Mouse (Mus musculus) liver, embryonic 12.5 days (tissue): ENCODE measurements around the gene Rec114. TPM values are rescaled to one million over a fixed set of nuclear protein-coding genes. Genes with fewer than 3 reads are reported as not detected.

Source experiments
- ATAC-seq: fragments of 200-750 bp; cut with Nextera tagmentation; 2 replicates; pipeline ENCODE4 v1.8.0; 2017; ENCODE audit warnings: moderate number of reproducible peaks, mild to moderate bottlenecking, moderate library complexity
- H3K27ac ChIP-seq: fragments of 300-500 bp; sonication (generic); 2 replicates; pipeline ENCODE4 v1.5.1; 2016; ENCODE audit warnings: mild to moderate bottlenecking
- H3K27me3 ChIP-seq: fragments of 300-500 bp; sonication (generic); replicated peaks from 2 replicates; pipeline ENCODE4 v1.6.1; 2016; ENCODE audit warnings: mild to moderate bottlenecking, moderate library complexity
- H3K36me3 ChIP-seq: fragments of 300-500 bp; sonication (generic); 2 replicates; pipeline ENCODE4 v1.6.1; 2016; ENCODE audit warnings: mild to moderate bottlenecking, moderate library complexity
- H3K4me1 ChIP-seq: fragments of 300-500 bp; sonication (generic); 2 replicates; pipeline ENCODE4 v1.6.1; 2016
- H3K4me2 ChIP-seq: fragments of 300-500 bp; sonication (generic); 2 replicates; pipeline ENCODE4 v1.6.1; 2016; ENCODE audit warnings: mild to moderate bottlenecking, moderate library complexity
- H3K4me3 ChIP-seq: fragments of 300-500 bp; sonication (generic); 2 replicates; pipeline ENCODE4 v1.5.1; 2016; ENCODE audit warnings: mild to moderate bottlenecking, moderate library complexity
- H3K9ac ChIP-seq: fragments of 300-500 bp; sonication (generic); 2 replicates; pipeline ENCODE4 v1.6.1; 2016; ENCODE audit warnings: mild to moderate bottlenecking, moderate library complexity
- H3K9me3 ChIP-seq: fragments of 300-500 bp; sonication (generic); replicated peaks from 2 replicates; pipeline ENCODE4 v1.6.1; 2016; ENCODE audit warnings: mild to moderate bottlenecking, moderate library complexity
- WGBS: fragments of 180-500 bp; shearing (Covaris S2); methylation state at CpG from one replicate; pipeline ENCODE4 v1.1.7; 2016; ENCODE audit not compliant: insufficient replicate concordance; 5-methylcytosine and 5-hydroxymethylcytosine counted together
- polyA plus RNA-seq: library from polyadenylated mRNA; unstranded; fragments of >200 nt; fragmentation: Nextera tagmentation; extraction: Ambion mirVana; gene quantifications from 2 replicates; pipeline ENCODE4 v1.2.1, GENCODE M21; 2016

Gene Rec114
- polyA plus RNA-seq, 1 experiment from 2014 or later, result 23.5 TPM

DNA sequence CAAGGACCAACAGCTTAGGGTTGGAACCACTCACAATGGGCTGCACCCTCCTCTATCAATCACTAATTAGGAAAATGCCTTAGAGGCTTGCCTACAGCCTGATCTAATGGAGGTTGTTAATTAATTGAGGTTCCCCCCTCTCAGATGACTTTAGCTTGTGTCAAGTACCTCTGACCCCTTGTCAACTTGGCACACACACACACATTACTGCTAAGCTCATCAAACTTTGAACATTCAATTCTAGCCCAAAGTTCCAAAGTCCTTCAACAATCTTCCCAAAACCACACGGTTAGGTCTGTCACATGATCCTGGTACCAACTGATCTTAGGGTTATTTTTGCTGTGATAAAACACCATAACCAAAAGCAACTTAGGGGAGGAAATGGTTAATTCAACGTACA lies 26.9 kb downstream of the Rec114 start:
- Histone ChIP-seq H3K9ac (no peak overlapping the region), H3K36me3 (no peaks in the 10 kb centered on the region), H3K4me1 (peaks cover 47% of the 10 kb centered on the region), H3K4me2 (no peak overlapping the region), H3K4me3 (no peak overlapping the region), H3K9me3 (no peaks in the 10 kb centered on the region), H3K27ac (no peak overlapping the region), H3K27me3 (no peaks in the 10 kb centered on the region)
- WGBS, result 23% methylated on average over 2 of the region's 2 CpGs
- no peak for ATAC-seq

DNA sequence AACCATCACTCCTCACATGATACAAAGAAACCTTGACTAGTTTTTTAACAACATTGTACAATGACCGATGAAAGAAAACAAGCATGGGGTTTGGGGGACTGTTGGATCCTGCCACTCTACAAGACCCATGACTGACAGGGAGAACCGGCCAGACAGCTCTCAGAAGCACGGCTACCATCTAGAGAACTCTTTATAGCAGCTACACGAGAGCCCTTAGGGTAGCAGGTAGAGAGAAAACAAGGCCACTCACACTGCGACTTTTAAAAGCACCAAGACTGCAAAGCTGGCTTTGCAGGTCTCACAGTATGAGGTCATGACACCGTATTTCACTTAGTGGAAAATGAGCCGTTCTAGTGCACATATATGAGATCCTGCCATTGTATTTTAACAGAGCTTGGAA lies 33.1 kb downstream of the Rec114 start:
- no peaks in the 10 kb centered on the region for H3K36me3 ChIP-seq
- WGBS, result 66% methylated on average over 7 of the region's 7 CpGs
- H3K27me3 ChIP-seq, result no peaks in the 10 kb centered on the region
- no peaks in the 10 kb centered on the region for H3K9me3 ChIP-seq
- H3K27ac ChIP-seq, result no peak overlapping the region
- H3K4me3 ChIP-seq, result no peak overlapping the region
- no peak for ATAC-seq
- no peak overlapping the region for H3K4me2 ChIP-seq
- no peaks in the 10 kb centered on the region for H3K4me1 ChIP-seq
- no peak overlapping the region for H3K9ac ChIP-seq

DNA sequence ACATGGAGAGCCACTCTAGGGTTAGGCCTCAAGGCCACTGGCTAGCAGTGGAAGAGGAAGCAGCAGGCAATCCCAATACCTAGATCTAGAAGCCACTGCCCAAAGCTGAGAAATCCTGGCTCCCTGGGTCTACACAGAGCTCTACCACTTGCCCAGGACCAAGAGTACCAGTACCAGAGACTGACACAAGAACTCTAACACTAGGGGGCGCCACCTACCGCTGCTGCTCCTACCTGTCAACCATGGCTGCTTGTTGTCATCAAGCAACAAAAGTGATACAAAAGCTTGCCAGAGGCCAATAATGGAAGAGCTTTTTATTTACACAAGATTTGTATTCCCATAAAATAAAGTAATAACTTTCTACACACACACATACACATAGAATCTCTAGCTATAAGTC lies 33.8 kb downstream of the Rec114 start:
- no peak for ATAC-seq
- H3K27ac ChIP-seq, result no peak overlapping the region
- H3K9me3 ChIP-seq, result no peaks in the 10 kb centered on the region
- H3K27me3 ChIP-seq, result no peaks in the 10 kb centered on the region
- H3K36me3 ChIP-seq, result no peaks in the 10 kb centered on the region
- H3K4me3 ChIP-seq, result no peak overlapping the region
- no peak overlapping the region for H3K9ac ChIP-seq
- H3K4me2 ChIP-seq, result no peak overlapping the region
- 7% methylated on average over 2 of the region's 2 CpGs for WGBS
- no peaks in the 10 kb centered on the region for H3K4me1 ChIP-seq

DNA sequence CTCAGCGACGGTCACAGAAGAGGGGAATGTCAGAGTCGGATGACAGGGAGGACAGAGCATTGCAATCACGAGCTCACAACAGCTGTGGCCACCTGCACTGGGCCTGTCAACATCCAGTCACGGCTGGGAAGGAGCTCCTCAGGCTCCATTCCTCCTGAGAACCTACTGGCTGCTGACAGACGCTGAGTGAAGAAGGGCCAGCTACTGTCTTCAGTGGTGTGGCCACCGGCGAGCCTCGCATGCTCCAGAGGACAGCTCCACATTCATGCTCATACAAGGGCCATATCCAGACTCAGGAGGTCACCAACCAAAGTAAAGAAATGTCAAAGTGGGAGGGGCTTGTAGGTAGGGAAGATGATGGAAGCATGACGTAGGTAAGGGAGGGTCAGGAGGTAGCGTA lies 36.0 kb downstream of the Rec114 start:
- WGBS, result 75% methylated on average over 11 of the region's 11 CpGs
- no peak overlapping the region for H3K27ac ChIP-seq
- no peak overlapping the region for H3K4me3 ChIP-seq
- no peak for ATAC-seq
- no peak overlapping the region for H3K4me2 ChIP-seq
- H3K27me3 ChIP-seq, result no peaks in the 10 kb centered on the region
- H3K9me3 ChIP-seq, result no peaks in the 10 kb centered on the region
- no peak overlapping the region for H3K9ac ChIP-seq
- H3K4me1 ChIP-seq, result no peaks in the 10 kb centered on the region
- H3K36me3 ChIP-seq, result no peaks in the 10 kb centered on the region

DNA sequence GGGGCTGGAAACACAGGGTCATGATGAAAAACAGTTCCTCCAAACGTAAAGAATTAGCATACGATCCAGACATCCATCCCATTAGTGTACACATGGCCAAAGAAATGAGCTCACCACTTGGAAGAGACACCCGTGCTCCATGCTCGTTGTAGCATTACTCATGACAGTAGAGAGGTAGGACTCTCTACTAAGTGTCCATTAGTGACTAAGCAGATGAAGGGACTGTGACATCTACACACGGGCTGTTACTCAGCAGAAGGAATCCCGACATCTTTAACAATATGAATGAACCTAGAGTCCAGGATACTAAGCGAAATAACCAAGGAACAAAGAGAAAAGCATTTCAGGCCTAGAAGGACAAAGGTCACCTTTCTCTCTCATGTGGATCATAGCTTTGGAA lies 37.7 kb downstream of the Rec114 start:
- H3K27me3 ChIP-seq, result peaks cover 10% of the 10 kb centered on the region; the same call in 1 of the 2 replicates
- H3K4me2 ChIP-seq, result no peak overlapping the region
- ATAC-seq, result no peak
- H3K9ac ChIP-seq, result no peak overlapping the region
- WGBS, result 81% methylated on average over 7 of the region's 7 CpGs
- no peak overlapping the region for H3K4me3 ChIP-seq
- no peaks in the 10 kb centered on the region for H3K4me1 ChIP-seq
- H3K27ac ChIP-seq, result no peak overlapping the region
- no peaks in the 10 kb centered on the region for H3K9me3 ChIP-seq
- no peaks in the 10 kb centered on the region for H3K36me3 ChIP-seq

DNA sequence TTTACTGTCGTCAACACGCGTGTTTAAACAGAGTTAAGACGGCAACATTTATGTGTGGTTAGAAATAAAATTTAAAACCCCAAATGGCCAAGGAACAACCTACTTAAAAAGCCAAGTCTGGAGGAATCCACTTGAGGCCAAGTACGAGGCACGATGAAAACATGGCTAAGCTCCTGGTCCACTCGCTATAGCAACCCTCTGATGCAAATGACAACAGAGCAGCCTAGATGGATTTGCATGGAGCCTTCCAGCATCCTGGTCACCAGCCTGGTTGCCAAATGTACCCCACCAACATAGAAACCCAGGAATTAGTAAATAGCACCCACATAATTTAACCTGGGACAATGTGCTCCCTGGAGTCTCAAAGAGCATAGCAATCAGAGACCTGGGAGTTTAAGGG lies 40.0 kb downstream of the Rec114 start:
- Histone ChIP-seq H3K27ac (no peak overlapping the region), H3K9ac (no peak overlapping the region), H3K36me3 (no peaks in the 10 kb centered on the region), H3K4me1 (no peaks in the 10 kb centered on the region), H3K4me2 (no peak overlapping the region), H3K27me3 (peaks cover 26% of the 10 kb centered on the region; the same call in 1 of the 2 replicates), H3K9me3 (no peaks in the 10 kb centered on the region), H3K4me3 (no peak overlapping the region)
- no peak for ATAC-seq
- WGBS, result 86% methylated on average over 7 of the region's 7 CpGs

DNA sequence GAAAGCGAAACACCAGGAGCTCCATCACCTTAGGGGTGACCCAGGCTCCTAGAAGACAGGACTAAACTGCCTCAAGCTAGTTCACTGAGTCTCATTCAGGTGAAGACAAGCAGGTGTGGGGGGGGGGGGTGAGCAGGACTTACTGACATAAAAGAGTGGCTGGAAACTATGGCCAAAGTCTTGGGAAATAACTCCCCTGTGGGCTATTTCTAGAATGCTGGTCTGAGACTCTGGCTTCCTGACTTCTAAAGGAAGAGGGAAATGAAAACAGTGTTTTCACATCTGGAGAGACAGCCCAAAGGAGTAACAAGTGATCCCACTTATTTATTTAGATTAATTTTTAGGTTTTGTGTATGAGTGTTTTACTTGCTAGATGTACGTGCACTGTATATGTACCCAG lies 42.0 kb downstream of the Rec114 start:
- ATAC-seq, result no peak
- H3K4me3 ChIP-seq, result no peak overlapping the region
- no peaks in the 10 kb centered on the region for H3K36me3 ChIP-seq
- no peaks in the 10 kb centered on the region for H3K9me3 ChIP-seq
- no peak overlapping the region for H3K9ac ChIP-seq
- no peaks in the 10 kb centered on the region for H3K4me1 ChIP-seq
- H3K27ac ChIP-seq, result no peak overlapping the region
- H3K4me2 ChIP-seq, result no peak overlapping the region
- H3K27me3 ChIP-seq, result peaks cover 26% of the 10 kb centered on the region; the same call in 1 of the 2 replicates
- 84% methylated on average over 2 of the region's 2 CpGs for WGBS

DNA sequence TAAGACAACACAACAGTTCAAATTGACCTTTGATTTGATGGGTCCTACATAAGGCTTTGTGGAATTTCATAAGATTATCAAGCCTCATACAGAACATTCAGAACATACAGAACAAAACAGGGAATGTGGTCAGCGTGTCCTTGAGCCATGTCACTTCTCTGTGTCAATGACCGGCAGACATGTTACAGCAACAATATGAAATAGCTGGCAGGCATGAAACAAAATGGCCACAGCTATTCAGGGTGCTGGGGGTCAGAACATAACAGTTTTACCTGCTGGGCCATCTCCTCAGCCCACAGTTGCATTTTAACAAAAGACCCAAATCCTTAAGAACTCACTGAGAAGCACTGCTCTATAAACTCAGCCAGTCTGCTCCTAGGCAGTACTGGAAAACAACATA lies 45.3 kb downstream of the Rec114 start:
- no peak overlapping the region for H3K4me3 ChIP-seq
- no peak overlapping the region for H3K4me2 ChIP-seq
- no peaks in the 10 kb centered on the region for H3K9me3 ChIP-seq
- peaks cover 26% of the 10 kb centered on the region; the same call in 1 of the 2 replicates for H3K27me3 ChIP-seq
- H3K9ac ChIP-seq, result no peak overlapping the region
- ATAC-seq, result no peak
- H3K4me1 ChIP-seq, result no peaks in the 10 kb centered on the region
- H3K27ac ChIP-seq, result no peak overlapping the region
- 81% methylated on average over 2 of the region's 2 CpGs for WGBS
- no peaks in the 10 kb centered on the region for H3K36me3 ChIP-seq

DNA sequence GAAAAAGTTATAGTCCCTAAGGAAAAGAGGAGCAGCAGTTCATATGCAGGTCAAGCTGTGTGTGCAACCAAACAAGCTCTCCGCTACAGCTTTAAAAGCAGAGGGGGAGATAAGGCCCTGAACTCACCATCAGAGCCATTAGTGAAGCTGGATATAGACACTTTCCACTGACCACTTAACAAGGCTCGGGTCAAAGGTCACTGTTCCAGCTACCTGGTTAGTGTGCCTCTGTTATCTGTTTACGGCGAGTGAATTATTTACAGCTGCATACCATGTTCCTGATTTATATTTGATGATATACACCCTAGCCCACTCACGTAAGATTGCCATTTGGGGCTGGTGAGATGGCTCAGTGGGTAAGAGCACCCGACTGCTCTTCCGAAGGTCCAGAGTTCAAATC lies 52.3 kb downstream of the Rec114 start:
- H3K4me2 ChIP-seq, result no peak overlapping the region
- H3K27ac ChIP-seq, result no peak overlapping the region
- no peaks in the 10 kb centered on the region for H3K27me3 ChIP-seq
- H3K9me3 ChIP-seq, result no peaks in the 10 kb centered on the region
- ATAC-seq, result no peak
- no peaks in the 10 kb centered on the region for H3K4me1 ChIP-seq
- H3K36me3 ChIP-seq, result no peaks in the 10 kb centered on the region
- 75% methylated on average over 7 of the region's 7 CpGs for WGBS
- no peak overlapping the region for H3K9ac ChIP-seq
- H3K4me3 ChIP-seq, result no peak overlapping the region

DNA sequence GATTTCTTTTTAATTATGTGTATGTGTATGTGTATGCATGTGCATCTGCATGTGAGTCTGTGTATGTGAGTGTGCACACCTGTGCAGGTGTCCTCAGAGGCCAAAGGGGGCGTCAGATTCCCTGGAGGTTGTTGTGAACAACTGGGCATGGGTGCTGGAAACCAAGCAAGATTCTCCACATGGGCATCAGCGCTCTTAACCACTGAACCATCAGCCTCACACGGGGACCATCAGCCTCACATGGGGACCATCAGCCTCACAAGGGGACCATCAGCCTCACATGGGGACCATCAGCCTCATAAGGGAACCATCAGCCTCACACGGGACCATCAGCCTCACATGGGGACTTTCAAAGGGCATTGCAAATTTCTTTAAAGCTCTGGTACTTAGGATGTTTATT lies 53.1 kb downstream of the Rec114 start:
- H3K27ac ChIP-seq, result no peak overlapping the region
- H3K36me3 ChIP-seq, result no peaks in the 10 kb centered on the region
- WGBS, result 77% methylated on average over 4 of the region's 4 CpGs
- H3K4me1 ChIP-seq, result no peaks in the 10 kb centered on the region
- H3K4me3 ChIP-seq, result no peak overlapping the region
- H3K4me2 ChIP-seq, result no peak overlapping the region
- H3K9ac ChIP-seq, result no peak overlapping the region
- no peak for ATAC-seq
- H3K27me3 ChIP-seq, result no peaks in the 10 kb centered on the region
- no peaks in the 10 kb centered on the region for H3K9me3 ChIP-seq

DNA sequence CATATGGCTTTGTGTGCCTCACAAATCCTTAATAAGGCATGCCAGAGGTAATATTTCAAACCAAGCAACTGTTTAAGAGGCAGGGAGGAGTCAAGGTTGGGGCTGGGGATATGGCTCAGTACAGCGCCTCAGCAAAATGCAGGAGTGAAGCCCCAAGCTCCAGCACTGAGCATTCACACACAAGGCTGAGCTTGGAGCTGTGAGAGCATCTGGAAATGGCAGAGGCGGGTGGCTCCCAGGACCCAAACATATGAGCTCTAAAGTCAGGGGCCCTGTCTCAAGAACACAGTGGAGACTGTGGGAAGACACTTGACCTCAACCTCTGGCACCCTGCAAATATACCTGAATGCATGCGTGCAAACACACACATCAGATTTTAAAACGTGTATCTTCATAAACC lies 55.7 kb downstream of the Rec114 start:
- Histone ChIP-seq H3K27me3 (no peaks in the 10 kb centered on the region), H3K9ac (no peak overlapping the region), H3K9me3 (no peaks in the 10 kb centered on the region), H3K4me2 (no peak overlapping the region), H3K27ac (no peak overlapping the region), H3K4me3 (no peak overlapping the region), H3K36me3 (no peaks in the 10 kb centered on the region), H3K4me1 (no peaks in the 10 kb centered on the region)
- ATAC-seq, result no peak
- 83% methylated on average over 4 of the region's 4 CpGs for WGBS

DNA sequence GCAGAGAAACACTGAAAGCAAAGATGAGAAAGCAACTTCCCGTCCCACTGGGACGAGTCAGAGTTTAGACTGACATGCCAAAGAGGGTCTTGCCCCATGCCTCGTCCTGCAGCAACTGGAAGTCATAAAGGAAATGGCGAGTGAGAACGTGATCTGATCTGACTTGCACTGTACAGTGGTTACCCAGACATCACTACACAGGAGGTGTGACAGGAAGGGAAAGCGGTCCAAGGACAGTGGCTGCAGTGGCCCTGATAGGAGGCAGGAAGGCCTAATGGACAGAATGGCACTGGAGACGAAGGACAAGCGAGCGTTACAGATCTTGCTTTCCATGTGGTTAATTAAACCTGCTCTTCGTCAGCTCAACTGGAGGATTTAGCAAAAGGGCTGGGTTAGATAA lies 58.5 kb downstream of the Rec114 start:
- H3K4me1 ChIP-seq, result no peaks in the 10 kb centered on the region
- no peak for ATAC-seq

DNA sequence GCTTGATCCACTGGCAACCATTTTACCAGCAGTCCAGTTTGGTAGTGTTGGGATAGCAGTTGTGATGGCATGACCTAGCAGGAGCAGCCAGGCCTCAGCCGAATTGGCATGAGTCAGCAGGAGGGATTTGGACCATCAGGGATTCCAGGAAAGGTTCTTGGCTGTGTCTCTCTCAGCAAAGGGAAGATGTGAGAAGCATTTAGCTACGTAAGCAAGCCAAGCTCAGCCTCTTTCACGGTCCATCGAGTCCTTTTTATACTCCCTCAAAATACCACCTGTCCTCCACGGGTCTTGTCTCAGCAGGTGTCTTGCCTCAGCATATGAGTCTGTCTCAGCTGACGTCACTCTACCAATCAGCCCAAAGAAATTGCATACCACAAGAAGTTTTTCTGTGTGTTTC lies 60.4 kb downstream of the Rec114 start:
- no peak overlapping the region for H3K4me3 ChIP-seq
- H3K4me2 ChIP-seq, result no peak overlapping the region
- 73% methylated on average over 6 of the region's 6 CpGs for WGBS
- H3K4me1 ChIP-seq, result no peaks in the 10 kb centered on the region
- no peak for ATAC-seq
- no peaks in the 10 kb centered on the region for H3K36me3 ChIP-seq
- no peak overlapping the region for H3K9ac ChIP-seq
- no peaks in the 10 kb centered on the region for H3K9me3 ChIP-seq
- H3K27me3 ChIP-seq, result no peaks in the 10 kb centered on the region
- H3K27ac ChIP-seq, result no peak overlapping the region

More for the DNA sequence above, 58.5 kb downstream of the Rec114 start:
- 36% methylated on average over 10 of the region's 10 CpGs for WGBS
- H3K27me3 ChIP-seq, result no peaks in the 10 kb centered on the region
- no peak overlapping the region for H3K4me3 ChIP-seq
- no peak overlapping the region for H3K4me2 ChIP-seq
- H3K9ac ChIP-seq, result no peak overlapping the region
- H3K9me3 ChIP-seq, result no peaks in the 10 kb centered on the region
- H3K27ac ChIP-seq, result no peak overlapping the region
- no peaks in the 10 kb centered on the region for H3K36me3 ChIP-seq
